Mouse (Mus musculus) G1E (cell line): ENCODE results near the gene Lfng.

Experiments used
- CTCF ChIP-seq: IDR thresholded peaks from 2 replicates; pipeline ENCODE4 v1.5.1; 2012; ENCODE audit warnings: low read depth, low read length, inconsistent platforms, mixed read lengths
- GATA1 ChIP-seq: IDR thresholded peaks from 2 replicates; pipeline ENCODE4 v1.6.1; 2012; ENCODE audit warnings: borderline replicate concordance, low read length, inconsistent platforms, mixed read lengths
- POLR2AphosphoS5 ChIP-seq: IDR thresholded peaks from 2 replicates; pipeline ENCODE4 v1.6.1; 2012; ENCODE audit warnings: low read depth, low read length, inconsistent platforms; ENCODE audit not compliant: insufficient replicate concordance

DNA sequence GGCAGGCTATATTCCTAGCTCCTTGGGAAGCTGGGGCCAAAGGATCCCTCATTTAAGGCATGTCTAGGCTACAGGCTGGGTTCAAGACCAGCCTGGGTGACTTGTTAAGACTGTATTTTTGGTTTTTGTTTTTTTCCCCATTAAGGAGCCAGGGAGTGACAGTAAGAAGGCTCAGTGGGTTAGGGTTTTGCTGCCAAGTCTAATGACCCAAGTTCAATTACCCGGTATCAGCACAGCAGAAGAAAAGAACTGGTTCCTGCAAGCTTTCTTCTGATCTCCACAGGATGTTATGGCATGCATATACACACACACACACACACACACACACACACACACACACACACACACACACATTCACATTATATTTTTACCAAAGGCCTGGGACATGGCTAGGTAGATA is 53.3 kb downstream of the Lfng start:
- TF ChIP-seq CTCF (no peak), GATA1 (no peak), POLR2AphosphoS5 (no peak)
